Mouse (Mus musculus) T-helper 1 cell (primary cell): ENCODE measurements around the gene Lrch4.

Experiments
- in situ Hi-C: fragments of 300-600 bp; cut with MboI, MseI; formaldehyde crosslinking; loops from one replicate; pipeline ENCODE4 v1.15.1; 2025; ENCODE audit warnings: high pct_unique_total_duplicates

The Lrch4 gene

DNA sequence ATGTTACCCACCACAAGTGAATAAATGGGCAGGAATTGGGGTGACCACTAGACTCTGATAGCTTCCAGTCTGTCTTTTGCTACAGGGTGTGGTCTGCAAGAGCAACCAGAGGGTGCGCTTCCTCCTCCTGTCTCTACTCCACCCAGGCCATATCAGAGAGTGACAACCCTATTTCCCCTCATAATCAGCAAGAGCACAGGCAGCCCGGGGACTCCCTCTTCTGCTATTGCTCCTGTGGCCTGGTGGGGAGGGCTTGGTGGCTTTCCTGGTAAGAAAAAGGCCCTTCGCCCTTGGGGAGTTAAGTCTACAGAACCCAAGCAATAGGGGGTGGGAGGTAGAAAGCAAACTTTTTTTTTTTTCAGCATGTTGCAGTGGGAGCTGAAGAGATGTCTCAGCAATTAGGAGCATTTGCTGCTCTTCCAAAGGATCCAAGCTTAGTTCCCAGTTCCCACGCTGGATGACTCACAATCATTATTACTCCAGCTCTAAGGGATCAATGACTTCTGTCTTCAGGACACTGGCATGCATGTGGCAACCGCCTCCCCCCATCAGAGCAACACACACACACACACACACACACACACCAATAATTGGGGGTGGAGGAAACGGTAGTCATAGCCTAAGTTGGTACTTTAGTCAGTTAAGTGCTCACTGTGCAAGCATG lies 57.3 kb downstream of the Lrch4 start:
- in situ Hi-C loops: no loop called here

DNA sequence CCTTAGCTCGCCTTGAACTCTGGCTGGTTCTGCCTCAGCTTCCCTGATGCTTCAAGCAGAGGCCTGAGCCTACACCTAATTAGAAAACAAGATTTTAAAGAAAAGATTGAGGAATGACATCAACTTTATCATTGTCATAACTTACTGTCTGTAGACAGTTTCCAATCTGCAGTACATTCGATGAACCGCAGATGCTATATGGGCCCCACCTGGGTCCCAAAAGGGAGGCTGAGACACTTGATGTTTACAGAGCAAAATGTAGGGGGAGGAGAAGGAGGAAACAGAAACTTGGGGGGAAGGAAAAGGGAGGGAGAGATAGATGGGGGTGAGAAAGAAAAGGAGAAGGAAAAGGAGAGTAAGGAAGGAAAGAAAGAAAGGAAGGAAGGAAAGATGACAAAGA lies 61.1 kb downstream of the Lrch4 start:
- in situ Hi-C loops: no loop called here

DNA sequence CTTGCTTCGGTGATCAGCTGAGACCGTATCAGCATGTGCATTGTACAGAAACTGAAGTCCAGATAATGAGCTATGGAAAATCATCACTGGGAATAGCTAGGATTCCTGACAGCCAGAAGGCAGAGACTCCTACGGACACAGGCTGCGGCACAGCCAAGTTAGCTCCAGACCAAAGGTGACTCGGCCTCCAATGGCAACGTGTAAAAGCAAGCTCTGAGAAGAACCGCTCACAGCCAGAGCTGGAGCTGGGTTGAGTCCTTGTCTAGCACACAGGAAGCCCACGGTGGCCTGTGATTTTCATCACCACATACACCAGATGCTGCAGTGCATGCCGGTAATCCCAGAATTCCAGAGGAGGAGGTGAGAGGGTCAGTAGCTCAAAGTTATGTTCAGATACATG lies 61.6 kb downstream of the Lrch4 start:
- in situ Hi-C loops: no loop called here
